Mouse (Mus musculus): ENCODE measurements around the gene Tkt. TPM values are rescaled to one million over a fixed set of nuclear protein-coding genes. Genes with fewer than 3 reads are reported as not detected.

The Tkt gene
- polyA plus RNA-seq, 1 experiment from 2014 or later = 238 TPM

- peaks cover 24% of the 10 kb centered on the region for H3K4me1 ChIP-seq (replicated peaks; ENCODE audit: insufficient read depth, low read length)
- H3K27ac ChIP-seq = no peak overlapping the region
- 0 out of 2 replicates have a peak, but pooled peaks cover 2% of the 10 kb centered on the region for H3K36me3 ChIP-seq (ENCODE audit: insufficient read depth, low read length)
- peak overlapping the region; percentile 97 for H3K4me2 ChIP-seq (ENCODE audit: low read length)
- no peak overlapping the region for H3K9ac ChIP-seq (ENCODE audit: low read depth, low read length)
- WGBS = 53% methylated on average over 5 of the region's 5 CpGs
- TF ChIP-seq CTCF (IDR thresholded peaks at IDR 0.05; ENCODE audit: low read depth) = no peak
- no peak overlapping the region for H3K4me3 ChIP-seq (replicated peaks; ENCODE audit: low read depth, low read length)
- ATAC-seq (replicated peaks; ENCODE audit: low FRiP score, low read depth) (no peak), DNase-seq (ENCODE audit: low spot score) (no peak)
- no peaks in the 10 kb centered on the region for H3K9me3 ChIP-seq (replicated peaks; ENCODE audit: low read length)
- no peaks in the 10 kb centered on the region for H3K27me3 ChIP-seq (ENCODE audit: insufficient read depth, low read length)
Observed at GRCm38 (mm10) chr14:30551509-30551908, 3.4 kb downstream of the Tkt start.

- 91% methylated on average over 2 of the region's 2 CpGs for WGBS
- no peak overlapping the region for H3K4me3 ChIP-seq (replicated peaks; ENCODE audit: low read depth, low read length)
- DNase-seq (ENCODE audit: low spot score) (no peak), ATAC-seq (replicated peaks; ENCODE audit: low FRiP score, low read depth) (no peak)
- H3K4me2 ChIP-seq (ENCODE audit: low read length) = no peak overlapping the region
- no peak overlapping the region for H3K27ac ChIP-seq
- H3K4me1 ChIP-seq (replicated peaks; ENCODE audit: insufficient read depth, low read length) = peaks cover 24% of the 10 kb centered on the region
- H3K27me3 ChIP-seq (ENCODE audit: insufficient read depth, low read length) = no peaks in the 10 kb centered on the region
- H3K36me3 ChIP-seq (ENCODE audit: insufficient read depth, low read length) = 0 out of 2 replicates have a peak, but pooled peaks cover 2% of the 10 kb centered on the region
- TF ChIP-seq CTCF (IDR thresholded peaks at IDR 0.05; ENCODE audit: low read depth) = no peak
- H3K9me3 ChIP-seq (replicated peaks; ENCODE audit: low read length) = no peaks in the 10 kb centered on the region
- no peak overlapping the region for H3K9ac ChIP-seq (ENCODE audit: low read depth, low read length)
Observed at GRCm38 (mm10) chr14:30551981-30552380, 3.8 kb downstream of the Tkt start.

GRCm38 (mm10) chr14:30553185-30553584, 5.0 kb downstream of the Tkt start:
- Histone ChIP-seq H3K4me1 (replicated peaks; ENCODE audit: insufficient read depth, low read length) (peaks cover 22% of the 10 kb centered on the region), H3K4me2 (ENCODE audit: low read length) (no peak overlapping the region), H3K9me3 (replicated peaks; ENCODE audit: low read length) (no peaks in the 10 kb centered on the region), H3K27me3 (ENCODE audit: insufficient read depth, low read length) (no peaks in the 10 kb centered on the region), H3K4me3 (replicated peaks; ENCODE audit: low read depth, low read length) (no peak overlapping the region), H3K27ac (no peak overlapping the region), H3K9ac (ENCODE audit: low read depth, low read length) (no peak overlapping the region), H3K36me3 (ENCODE audit: insufficient read depth, low read length) (0 out of 2 replicates have a peak, but pooled peaks cover 2% of the 10 kb centered on the region)
- no peak for TF ChIP-seq CTCF (IDR thresholded peaks at IDR 0.05; ENCODE audit: low read depth)
- WGBS = 65% methylated on average over 4 of the region's 4 CpGs
- no peak for DNase-seq (ENCODE audit: low spot score)
- no peak for ATAC-seq (replicated peaks; ENCODE audit: low FRiP score, low read depth)

GRCm38 (mm10) chr14:30556651-30557050, 8.5 kb downstream of the Tkt start:
- peaks cover 4% of the 10 kb centered on the region; the same call in 1 of the 2 replicates for H3K4me1 ChIP-seq (replicated peaks; ENCODE audit: insufficient read depth, low read length)
- no peaks in the 10 kb centered on the region for H3K9me3 ChIP-seq (replicated peaks; ENCODE audit: low read length)
- no peak overlapping the region for H3K27ac ChIP-seq
- no peak overlapping the region for H3K9ac ChIP-seq (ENCODE audit: low read depth, low read length)
- H3K27me3 ChIP-seq (ENCODE audit: insufficient read depth, low read length) = no peaks in the 10 kb centered on the region
- TF ChIP-seq CTCF (IDR thresholded peaks at IDR 0.05; ENCODE audit: low read depth) = no peak
- no peak overlapping the region for H3K4me2 ChIP-seq (ENCODE audit: low read length)
- DNase-seq (ENCODE audit: low spot score) (no peak), ATAC-seq (replicated peaks; ENCODE audit: low FRiP score, low read depth) (no peak)
- peaks cover 32% of the 10 kb centered on the region; the same call in 1 of the 2 replicates for H3K36me3 ChIP-seq (ENCODE audit: insufficient read depth, low read length)
- H3K4me3 ChIP-seq (replicated peaks; ENCODE audit: low read depth, low read length) = no peak overlapping the region
- 81% methylated on average over 2 of the region's 2 CpGs for WGBS

GRCm38 (mm10) chr14:30557730-30558129, 9.6 kb downstream of the Tkt start:
- ATAC-seq (replicated peaks; ENCODE audit: low FRiP score, low read depth) (no peak), DNase-seq (ENCODE audit: low spot score) (no peak)
- H3K4me3 ChIP-seq (replicated peaks; ENCODE audit: low read depth, low read length) = no peak overlapping the region
- H3K36me3 ChIP-seq (ENCODE audit: insufficient read depth, low read length) = peaks cover 33% of the 10 kb centered on the region; the same call in 1 of the 2 replicates
- peaks cover 4% of the 10 kb centered on the region; the same call in 1 of the 2 replicates for H3K4me1 ChIP-seq (replicated peaks; ENCODE audit: insufficient read depth, low read length)
- no peak overlapping the region for H3K9ac ChIP-seq (ENCODE audit: low read depth, low read length)
- H3K27me3 ChIP-seq (ENCODE audit: insufficient read depth, low read length) = no peaks in the 10 kb centered on the region
- H3K4me2 ChIP-seq (ENCODE audit: low read length) = no peak overlapping the region
- WGBS = 50% methylated on average over 9 of the region's 9 CpGs
- peak overlapping the region; percentile 77; the same call in 1 of the 2 replicates for H3K27ac ChIP-seq
- H3K9me3 ChIP-seq (replicated peaks; ENCODE audit: low read length) = no peaks in the 10 kb centered on the region
- no peak for TF ChIP-seq CTCF (IDR thresholded peaks at IDR 0.05; ENCODE audit: low read depth)

- Histone ChIP-seq H3K36me3 (ENCODE audit: insufficient read depth, low read length) (peaks cover 42% of the 10 kb centered on the region; the same call in 1 of the 2 replicates), H3K9ac (ENCODE audit: low read depth, low read length) (no peak overlapping the region), H3K27me3 (ENCODE audit: insufficient read depth, low read length) (no peaks in the 10 kb centered on the region), H3K4me3 (replicated peaks; ENCODE audit: low read depth, low read length) (no peak overlapping the region), H3K9me3 (replicated peaks; ENCODE audit: low read length) (no peaks in the 10 kb centered on the region), H3K27ac (no peak overlapping the region), H3K4me1 (replicated peaks; ENCODE audit: insufficient read depth, low read length) (peaks cover 4% of the 10 kb centered on the region; the same call in 1 of the 2 replicates), H3K4me2 (ENCODE audit: low read length) (no peak overlapping the region)
- peak; percentile 27 for DNase-seq (ENCODE audit: low spot score)
- 66% methylated on average over 17 of the region's 17 CpGs for WGBS
- TF ChIP-seq CTCF (IDR thresholded peaks at IDR 0.05; ENCODE audit: low read depth) = no peak
- ATAC-seq (replicated peaks; ENCODE audit: low FRiP score, low read depth) = no peak
Observed at GRCm38 (mm10) chr14:30559321-30559850, 11.2 kb downstream of the Tkt start.

All from kidney, postnatal 0 days (tissue).